Mouse (Mus musculus) spleen, postnatal 4 days (tissue): ENCODE measurements around the gene Ccdc148.

ENCODE experiments used
- DNase-seq, 2 experiments: peaks; one replicate each; pipeline ENCODE4 v3.0.0; 2022; ENCODE audit warnings: low spot score in 2 of 2

The Ccdc148 gene

GRCm38 (mm10) chr2:58918351-58918750 is 242.1 kb downstream of the Ccdc148 start:
- no peak for DNase-seq

- no peak for DNase-seq
Measured at GRCm38 (mm10) chr2:58912339-58912738, 248.1 kb downstream of the Ccdc148 start.

DNA sequence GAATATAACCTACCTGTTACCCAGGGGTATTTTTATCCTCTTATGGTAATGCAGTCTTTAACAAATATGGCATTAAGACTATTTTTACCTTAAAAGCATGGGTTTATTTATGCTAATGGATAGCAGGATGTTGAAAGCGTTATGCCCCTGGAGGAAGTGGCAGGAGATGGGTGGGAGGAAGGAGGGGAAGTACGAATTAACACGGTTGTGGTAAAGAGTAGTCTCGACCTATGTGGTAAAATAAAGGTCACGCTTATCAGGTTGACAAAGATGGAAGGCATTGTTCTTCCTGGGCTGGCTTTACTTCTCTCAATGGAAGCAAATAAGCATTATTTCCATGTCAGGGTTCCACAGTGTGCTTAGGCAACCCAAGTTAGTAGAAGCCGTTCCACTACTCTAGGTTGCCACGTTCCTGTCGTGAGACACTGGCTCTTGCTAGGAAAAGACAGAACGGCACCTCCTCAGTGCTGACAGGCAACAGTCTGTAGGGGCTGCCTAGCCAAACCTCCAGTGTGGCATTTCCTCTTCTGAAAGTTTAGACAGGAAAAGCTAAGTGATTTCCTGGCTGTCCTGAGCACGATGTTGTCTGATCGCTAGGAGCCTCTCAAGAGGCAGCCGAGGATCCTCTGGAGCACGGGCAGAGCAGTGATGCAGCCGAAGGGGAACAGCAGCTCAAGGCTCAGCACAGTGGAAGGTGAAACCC is 253.5 kb downstream of the Ccdc148 start:
- no peak for DNase-seq

GRCm38 (mm10) chr2:58905057-58905456 is 255.4 kb downstream of the Ccdc148 start:
- no peak for DNase-seq

- DNase-seq = no peak
Measured at GRCm38 (mm10) chr2:58879876-58880275, 280.6 kb downstream of the Ccdc148 start.

- no peak for DNase-seq
Measured at GRCm38 (mm10) chr2:58859134-58859533, 301.3 kb downstream of the Ccdc148 start, which contains the start of gene Gm11099. Gene Gm11099, plus strand, starts transcription at chr2:58859434.

DNA sequence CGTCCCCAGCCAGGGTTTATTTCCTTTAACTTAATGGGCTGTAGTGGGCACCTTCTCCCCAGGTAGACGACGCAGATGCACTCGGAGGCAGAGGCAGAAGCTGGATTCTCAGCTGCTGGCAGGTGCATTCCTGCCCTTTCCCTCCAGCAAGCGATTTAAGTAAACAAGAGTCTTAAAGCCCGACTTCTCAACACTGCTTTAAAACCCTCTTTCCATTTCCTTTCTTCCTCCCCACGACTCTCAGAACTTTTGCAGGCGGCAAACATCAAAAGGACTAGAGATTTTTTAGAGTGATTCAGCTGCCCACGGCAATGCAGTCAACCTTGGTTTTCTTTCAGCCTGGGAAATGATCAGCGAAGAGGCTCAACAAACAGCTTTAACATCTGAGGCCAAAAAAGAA is 316.0 kb downstream of the Ccdc148 start:
- no peak for DNase-seq

DNA sequence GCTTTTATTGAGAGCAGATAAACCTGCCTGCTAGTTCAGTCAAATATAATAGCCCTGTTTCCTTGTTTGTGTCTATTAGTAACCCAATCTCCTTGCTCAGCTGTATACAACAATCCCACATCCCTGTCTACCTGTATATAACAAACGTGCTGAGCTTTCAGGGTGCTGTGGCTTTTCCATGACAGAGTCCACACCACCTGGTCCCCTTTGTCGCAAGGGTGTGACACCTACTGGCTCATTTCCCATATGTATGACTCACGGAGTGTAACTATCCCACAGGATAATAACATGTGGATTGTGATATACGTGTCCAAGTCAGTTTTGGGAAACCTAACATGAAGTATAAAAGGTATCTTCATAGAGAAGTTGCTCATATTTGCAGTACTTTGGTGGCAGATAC is 318.0 kb downstream of the Ccdc148 start:
- DNase-seq = no peak

GRCm38 (mm10) chr2:58841021-58841420 is 319.5 kb downstream of the Ccdc148 start:
- DNase-seq = no peak

- no peak for DNase-seq
Measured at GRCm38 (mm10) chr2:58832253-58832980, 328.1 kb downstream of the Ccdc148 start.

GRCm38 (mm10) chr2:58829981-58830742 is 330.3 kb downstream of the Ccdc148 start:
- DNase-seq = no peak

GRCm38 (mm10) chr2:58828910-58829600 is 331.4 kb downstream of the Ccdc148 start:
- no peak for DNase-seq

GRCm38 (mm10) chr2:58812941-58813340 is 347.5 kb downstream of the Ccdc148 start:
- no peak for DNase-seq

DNA sequence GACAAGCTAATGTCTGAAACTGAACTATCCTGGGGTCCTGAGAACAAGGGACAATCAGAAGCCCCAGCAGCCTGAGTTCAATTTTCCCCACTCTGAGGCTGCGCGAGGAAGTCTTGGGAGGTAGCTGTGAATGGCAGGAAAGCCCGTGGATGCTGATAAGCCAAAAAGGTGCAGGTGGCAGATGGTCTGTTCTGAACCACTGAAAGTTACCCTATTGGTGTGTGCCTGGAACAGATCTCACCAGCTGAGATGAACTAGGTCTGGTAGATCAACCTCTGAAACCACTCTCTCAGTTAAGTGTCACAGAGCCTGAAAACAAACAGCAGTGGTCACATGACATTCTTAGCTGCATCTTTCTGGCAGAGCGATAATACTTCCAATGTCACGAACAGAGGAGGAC is 360.9 kb downstream of the Ccdc148 start:
- no peak for DNase-seq

GRCm38 (mm10) chr2:58799126-58799525 is 361.4 kb downstream of the Ccdc148 start:
- DNase-seq = no peak

DNA sequence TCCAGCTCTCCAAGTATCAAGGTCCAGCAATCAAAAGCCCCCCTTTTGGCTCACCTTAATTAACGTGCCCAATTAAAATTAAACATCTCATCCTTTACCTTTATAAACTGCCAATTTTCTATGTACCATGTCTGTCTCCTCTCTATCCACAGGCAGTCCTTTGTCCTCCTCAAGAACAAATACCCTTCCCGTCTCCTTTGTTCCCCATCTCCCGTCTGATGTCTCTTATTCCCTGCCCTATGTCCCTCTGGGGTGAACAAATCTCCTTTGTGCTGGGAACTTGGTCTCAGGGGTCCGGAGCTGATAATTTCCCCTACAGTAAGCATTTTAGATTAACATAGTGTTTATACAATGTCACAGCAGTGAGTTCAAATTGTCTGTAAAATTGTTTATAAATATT is 363.0 kb downstream of the Ccdc148 start:
- DNase-seq = no peak

DNA sequence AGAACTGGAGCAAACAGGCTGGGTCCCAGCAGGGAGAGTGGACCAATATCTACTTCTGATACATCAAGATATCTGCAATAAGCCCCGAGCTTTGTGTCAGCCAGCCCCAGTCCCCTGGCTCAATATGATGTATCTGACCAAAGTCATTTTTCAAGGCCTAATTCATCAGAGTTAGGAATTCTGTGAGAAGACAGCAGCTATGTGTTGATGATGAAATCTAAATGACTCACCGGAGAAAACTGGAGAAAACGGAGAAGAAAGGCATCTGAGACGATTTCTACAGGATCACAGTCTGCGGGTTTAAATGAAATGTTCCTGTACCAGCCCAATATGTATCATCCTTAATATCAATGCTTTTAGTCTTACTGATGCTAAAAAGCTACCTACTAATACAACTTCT is 365.1 kb downstream of the Ccdc148 start:
- DNase-seq = no peak

GRCm38 (mm10) chr2:58794489-58794888 is 366.0 kb downstream of the Ccdc148 start:
- no peak for DNase-seq

DNA sequence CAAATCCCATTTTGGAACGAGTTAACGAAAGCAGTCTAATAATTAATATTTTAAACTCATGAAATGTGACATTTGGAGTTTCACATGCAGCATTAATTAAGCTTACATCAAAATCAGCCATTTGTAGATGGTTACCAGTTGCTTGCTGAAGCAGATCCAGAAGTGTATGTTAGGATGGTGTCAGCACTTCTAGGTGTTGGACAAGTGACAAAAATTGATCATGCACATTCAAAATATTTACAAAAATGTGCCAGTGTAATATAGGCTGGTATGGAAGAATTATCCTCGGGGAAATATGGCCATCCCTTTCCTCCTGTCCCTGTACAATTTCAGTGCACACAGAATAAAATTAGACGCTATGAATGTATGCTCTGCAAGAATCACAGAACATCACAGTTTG is 370.1 kb downstream of the Ccdc148 start:
- DNase-seq = no peak

- no peak for DNase-seq
Measured at GRCm38 (mm10) chr2:58789934-58790333, 370.5 kb downstream of the Ccdc148 start.

DNA sequence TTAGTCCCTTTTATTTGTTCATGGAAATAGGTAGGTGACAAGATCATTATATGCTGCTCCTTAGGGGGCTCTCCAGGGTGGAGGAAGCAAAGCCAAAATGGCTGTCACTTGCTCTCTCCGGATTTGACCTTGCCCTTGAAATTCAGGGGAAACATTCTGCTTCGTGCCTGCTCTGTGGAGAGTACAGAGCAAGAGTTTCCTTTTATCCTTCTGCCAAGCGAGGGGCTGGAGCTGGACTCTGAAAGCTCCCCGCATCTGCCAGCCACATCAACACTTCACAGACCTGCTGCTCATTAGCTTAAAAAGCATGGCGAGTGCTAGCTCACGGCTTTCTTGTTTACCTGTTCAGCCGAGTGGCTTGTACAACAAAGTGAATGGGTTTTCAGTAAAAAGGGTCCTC is 373.1 kb downstream of the Ccdc148 start:
- DNase-seq = no peak

- no peak for DNase-seq
Measured at GRCm38 (mm10) chr2:58786681-58787080, 373.8 kb downstream of the Ccdc148 start.
